Mouse (Mus musculus) layer of hippocampus, adult 18-20 months (tissue): ENCODE results near the gene Dip2a. TPM values are rescaled to one million over a fixed set of nuclear protein-coding genes. Genes with fewer than 3 reads are reported as not detected.

Experiments used
- DNase-seq, 2 experiments: peaks; one replicate each; pipeline ENCODE4 v3.0.0; 2022; ENCODE audit warnings: low spot score in 2 of 2
- long read RNA-seq: library from polyadenylated mRNA; stranded (forward); transcript quantifications from one replicate; pipeline ENCODE4 v2.0.0, GENCODE M21; 2021
- total RNA-seq, 2 experiments: library from RNA; stranded (reverse); gene quantifications; 2 replicates each; pipeline ENCODE4 v1.2.3; 2021

The Dip2a gene
- 10 to 100 TPM; 56.9 to 59.6 TPM for total RNA-seq
- long read RNA-seq, full-length matches to known transcripts: 1 of 13 reads
- long read RNA-seq, partial matches to known transcripts: 6 of 13 reads
- long read RNA-seq, other reads (novel, unspliced or antisense): 6 of 13 reads

DNA sequence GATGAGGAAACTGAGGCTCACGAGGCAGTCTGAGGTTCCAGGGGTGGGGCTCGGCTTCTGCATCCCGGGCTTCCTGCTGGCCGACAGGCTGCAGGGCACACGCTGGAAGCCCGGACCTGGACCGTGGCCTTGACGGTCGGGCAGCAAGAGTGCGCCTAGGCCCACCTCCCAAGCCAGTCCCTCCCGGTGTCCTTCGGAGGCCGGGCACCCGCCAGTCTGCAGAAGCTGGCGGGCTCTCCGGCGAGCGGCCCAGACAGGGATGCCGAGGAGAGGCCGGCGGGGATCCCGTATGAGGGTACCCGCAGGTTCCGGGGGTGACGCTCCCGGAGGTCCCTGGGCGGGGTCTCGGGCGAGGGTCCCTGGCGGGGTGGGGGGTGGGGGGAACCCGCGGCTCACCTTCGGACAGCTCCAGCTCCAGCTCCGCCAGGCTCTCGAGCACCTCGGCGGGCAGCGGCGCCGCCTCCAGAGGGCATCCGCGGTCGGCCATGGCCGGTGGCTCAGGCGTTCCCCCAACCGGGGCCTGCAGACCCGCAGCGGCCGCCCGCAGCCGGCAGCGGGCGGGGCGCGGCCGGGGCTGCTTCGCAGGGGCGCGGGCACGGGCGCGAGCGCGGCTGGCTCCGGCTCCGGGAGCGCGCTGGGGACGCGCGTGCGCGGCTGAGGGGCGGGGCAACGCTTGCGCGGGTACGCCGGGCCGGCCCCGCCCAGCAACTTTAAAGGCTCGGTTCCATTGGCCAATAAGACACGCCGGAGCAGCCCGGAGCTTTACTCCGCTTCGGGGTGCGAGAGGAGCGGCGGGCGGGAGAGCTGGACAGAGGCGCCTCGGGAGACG is at the start of gene Dip2a:
TSS of gene Dip2a (minus strand) at position 581 of the 829 bp plus-strand sequence.
- peak; percentile 90 to 97 for DNase-seq

DNA sequence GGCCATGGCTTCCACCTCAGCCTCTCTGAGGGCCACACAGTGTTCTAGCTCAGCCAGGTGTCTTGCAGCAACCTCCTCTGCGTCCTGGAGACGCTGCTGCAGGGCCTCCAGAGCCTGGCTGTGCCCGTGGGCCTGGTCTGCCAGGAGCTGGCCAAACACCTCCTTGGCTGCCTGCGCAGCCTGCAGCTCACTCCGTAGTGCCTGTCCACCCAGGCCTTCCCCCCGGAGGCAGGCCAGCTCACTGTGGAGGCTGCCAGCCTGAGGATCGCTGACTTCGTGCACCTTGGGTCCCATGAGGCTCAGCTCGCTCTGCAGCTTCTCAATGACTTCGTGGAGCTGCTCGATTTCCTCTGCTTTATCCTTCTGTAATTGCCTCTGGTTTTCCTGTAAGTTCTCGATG is 47.5 kb upstream of the Dip2a start:
- no peak for DNase-seq

DNA sequence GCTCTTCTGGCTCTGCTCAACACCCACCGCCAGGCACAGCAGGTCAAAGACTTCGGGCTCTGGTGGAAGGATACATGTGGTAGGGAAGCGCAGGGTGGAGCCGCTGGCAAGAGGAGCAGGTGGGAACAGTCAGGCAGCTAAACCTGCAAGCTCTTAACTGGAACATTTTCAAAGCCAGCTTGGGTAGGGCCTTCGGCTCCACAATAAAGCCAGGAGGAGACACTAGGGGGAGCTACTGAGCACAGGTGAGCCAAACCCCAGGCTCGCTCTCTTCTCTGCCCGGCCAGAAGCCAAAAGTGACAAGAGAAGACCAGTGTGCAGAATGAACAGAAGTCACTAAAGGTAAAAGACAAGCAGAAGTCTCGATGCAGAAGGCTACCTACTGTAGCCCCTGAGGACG is 46.7 kb upstream of the Dip2a start:
- peak in 1 of 2 experiments; percentile 26 for DNase-seq

GRCm38 (mm10) chr10:76391166-76391565 is 46.1 kb upstream of the Dip2a start:
- DNase-seq: no peak

DNA sequence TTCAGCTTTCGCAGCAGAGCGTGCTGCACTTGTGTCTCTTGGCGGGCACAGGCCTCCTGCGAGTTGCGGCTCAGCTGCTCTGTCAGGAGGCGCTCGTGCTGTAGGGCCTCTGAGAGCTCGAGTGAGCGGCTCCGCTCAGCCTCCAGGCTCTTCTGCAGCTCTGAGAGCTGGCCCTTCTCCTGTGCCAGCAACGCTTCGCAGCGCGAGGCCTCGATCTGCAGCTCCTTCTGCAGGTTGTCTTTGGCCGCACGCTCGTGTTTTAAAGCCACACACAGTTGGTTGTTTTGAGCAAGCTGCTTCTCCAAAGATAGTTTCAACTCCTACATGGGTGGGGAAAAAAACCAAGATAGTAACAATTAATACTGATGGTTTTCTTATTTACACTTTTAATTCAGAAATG is 29.9 kb upstream of the Dip2a start:
- no peak for DNase-seq

DNA sequence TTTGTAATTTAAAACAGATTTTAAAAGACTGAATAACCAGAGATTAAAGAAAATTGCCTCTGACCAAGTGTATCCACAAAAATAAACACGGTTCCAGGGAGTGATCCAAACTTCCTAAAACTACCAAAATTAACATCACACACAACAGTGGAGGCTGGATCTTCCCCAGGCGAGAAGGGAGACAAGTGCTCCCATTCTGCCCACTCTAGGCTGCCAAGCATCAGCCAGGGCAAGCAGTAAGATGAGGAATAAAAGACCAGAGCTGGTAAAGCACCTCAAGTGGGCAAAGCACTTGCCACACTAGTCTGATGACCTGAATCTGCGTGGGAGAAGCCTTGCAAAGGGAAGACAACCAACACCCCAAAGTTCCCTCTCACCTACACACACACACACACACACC is 26.6 kb upstream of the Dip2a start:
- DNase-seq: no peak

DNA sequence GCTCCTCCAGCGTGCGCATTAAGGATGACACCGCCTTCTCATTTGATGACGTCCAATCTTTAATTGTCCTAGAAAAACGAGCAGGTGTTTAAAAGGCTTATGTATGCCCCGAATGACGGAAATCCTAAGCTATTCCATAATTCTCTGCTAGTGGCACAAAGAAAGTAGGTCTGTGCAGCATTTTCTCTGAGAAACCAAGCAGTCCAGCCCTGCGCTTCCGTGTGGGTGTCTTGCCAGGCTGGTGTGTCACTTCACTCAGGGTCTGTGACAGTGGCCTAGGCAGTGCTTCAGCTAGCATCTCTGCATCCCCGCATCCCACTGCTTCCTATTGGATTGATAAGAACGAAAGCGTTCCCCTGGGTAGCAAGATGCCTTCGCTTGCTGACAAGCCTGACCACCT is 23.7 kb upstream of the Dip2a start:
- DNase-seq: peak in 1 of 2 experiments; percentile 20

- no peak for DNase-seq
These were observed 18.1 kb upstream of the Dip2a start for GRCm38 (mm10) chr10:76363233-76363632.

DNA sequence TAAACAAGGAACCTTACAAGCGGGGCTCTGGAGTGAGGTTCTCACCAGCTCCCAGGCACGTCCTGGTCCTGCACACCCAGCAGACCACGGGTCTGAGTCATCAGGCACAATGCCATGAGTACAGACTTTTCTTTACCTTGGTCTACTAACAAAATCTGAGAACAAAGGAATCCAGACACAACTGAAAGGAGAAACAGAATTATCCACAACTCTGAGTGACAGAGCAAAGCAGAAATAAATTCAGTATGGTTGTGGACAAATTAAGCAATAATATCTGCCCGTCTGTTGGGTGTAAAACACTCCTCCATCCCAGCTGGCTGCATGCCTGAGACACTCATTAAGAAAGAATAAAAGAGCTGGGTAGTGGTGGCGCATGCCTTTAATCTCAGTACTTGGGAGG is 13.4 kb upstream of the Dip2a start:
- peak; percentile 44 to 78 for DNase-seq

DNA sequence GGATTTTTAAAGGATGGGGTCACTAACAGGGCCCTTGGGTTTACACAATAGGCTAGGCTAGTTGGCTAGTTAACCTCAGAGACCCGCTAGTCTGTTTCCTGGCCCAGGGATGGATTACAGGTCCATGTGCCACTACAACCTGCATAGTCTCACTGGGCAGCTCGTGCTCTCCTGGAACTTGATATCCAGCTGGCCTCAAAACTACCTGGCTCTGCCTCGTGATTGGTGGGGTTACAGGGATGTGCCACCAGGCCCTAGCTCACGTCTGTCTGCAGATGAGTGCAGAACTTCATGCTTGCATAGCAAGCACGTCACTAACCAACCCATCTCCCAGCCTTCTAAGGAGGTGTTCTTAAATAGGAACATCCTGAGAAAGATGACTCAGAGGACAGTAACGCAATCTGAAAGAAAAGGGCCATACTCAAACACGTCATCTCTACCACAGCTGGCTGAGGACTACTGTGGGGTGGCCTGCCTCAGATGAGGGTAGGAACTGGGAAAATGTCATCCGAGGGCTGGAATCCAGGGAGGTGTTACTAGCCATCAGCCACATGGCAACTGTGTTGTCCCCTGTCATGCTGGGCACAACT is 12.3 kb upstream of the Dip2a start:
- no peak for DNase-seq

- no peak for DNase-seq
These were observed 9.9 kb upstream of the Dip2a start for GRCm38 (mm10) chr10:76354974-76355373.

- DNase-seq: no peak
These were observed 8.9 kb upstream of the Dip2a start for GRCm38 (mm10) chr10:76353986-76354385.

DNA sequence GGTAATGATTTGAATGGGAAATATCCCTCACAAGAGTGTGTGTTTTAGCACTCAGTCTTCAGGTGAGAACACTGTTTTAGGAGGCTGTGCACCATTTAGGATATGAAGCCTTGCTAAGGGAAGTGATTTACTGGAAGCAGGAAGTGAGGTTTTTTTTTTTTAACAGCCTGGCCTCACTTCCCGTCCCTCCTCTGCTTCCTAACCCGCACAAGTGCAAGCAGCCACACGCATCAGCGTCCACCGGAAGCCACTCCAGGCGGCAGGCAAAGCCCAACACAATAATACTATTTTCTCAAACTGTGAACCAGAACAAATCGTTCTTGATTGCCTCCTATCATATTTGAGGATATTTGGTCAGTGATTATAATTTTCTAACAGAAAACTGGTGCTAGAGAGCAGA is 6.9 kb upstream of the Dip2a start:
- DNase-seq: no peak

DNA sequence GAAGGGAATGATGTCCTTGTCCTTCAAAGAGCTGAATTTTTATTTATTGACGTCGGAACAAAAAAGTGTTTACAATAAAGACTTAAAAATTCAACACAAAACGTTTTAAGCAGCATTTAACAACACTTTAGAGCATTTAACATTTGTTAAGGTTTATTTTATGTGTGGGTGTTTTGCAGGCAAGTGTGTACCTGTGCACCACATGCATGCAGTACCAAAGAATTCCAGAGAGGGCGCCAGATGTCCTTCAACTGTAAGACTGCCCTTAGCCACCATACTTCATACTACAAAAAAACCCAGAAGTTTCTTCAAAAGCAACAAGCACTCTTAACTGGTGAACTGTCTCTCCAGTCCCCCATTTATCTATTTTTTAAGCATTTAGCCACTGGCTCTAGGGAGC is 1.5 kb upstream of the Dip2a start:
- DNase-seq: peak in 1 of 2 experiments; percentile 50

DNA sequence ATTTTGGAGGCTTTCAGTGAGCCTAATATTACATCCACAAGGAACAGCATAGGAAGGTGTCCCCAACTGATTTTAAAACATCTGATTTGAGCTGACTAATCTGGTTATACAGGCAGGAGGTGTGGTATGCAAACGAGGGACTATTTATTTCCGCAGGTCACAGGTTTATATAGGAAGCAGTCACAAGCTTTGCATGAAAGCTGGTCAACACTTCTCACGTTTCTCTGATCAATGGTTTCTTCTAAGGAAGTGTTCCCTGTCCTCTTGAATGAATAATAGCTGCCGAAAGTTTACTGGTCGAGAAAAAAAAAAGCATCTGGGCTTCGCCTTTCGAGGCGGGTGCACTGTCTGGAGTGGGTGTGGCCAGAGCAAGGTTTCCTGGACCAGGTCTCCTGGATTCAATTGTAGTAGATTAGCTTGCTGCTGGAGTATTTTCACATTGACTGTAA is 976 bp upstream of the Dip2a start:
- no peak for DNase-seq

DNA sequence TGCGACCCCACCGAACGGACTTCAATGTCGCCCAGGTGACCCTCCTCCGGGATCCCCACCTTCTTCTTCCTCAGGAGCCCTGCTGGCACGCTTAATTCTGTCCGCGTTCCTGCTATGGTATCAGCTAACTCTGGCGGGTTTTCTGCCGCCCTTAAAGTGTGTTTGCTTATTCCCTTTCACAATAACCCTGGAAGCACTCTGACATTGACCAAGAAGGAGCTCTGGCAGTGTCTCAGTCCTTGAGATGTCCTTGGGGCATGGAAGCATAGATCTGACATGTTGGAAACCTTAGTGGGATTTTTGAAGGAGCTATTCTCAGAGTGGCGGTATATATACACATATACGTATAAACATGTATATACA is 430 bp upstream of the Dip2a start:
- no peak for DNase-seq

DNA sequence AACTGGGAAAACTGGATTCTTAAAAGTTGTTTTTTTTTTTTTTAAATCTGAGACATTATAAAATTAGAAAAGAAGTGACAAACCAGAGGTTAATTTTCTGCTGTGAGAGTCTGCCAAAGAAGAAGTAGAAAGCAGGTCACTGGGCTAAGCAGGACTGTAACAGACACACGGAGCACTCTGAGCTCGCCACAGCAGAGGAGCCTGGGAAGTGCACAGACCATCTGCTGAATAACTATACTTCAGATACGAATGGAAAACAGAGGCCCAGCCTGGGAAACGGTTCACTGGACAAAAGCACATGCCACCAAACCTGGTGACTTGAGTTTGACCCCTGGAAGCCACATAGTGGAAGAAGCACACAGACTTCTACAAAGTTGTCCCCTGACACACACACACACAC is 10.7 kb downstream of the Dip2a start:
- DNase-seq: no peak

DNA sequence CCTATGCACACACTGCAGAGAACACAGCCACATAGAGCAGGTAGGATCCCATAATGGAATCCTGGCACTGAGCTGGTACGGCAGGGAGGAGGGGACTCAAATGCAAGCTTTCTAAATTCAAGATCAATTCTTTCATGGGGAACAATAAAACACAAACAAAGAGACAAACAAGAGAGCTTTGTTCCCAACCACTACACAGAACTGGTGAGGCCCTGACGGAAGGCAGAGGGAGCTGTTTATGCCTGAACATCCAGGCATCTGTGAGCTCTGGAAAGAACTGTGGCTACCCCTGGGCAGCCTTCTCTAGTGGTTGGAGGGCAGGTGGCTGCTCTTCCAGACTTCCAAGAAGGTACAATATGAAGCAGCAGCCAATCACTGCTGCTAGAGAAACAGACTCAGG is 13.1 kb downstream of the Dip2a start:
- peak in 1 of 2 experiments; percentile 31 for DNase-seq

DNA sequence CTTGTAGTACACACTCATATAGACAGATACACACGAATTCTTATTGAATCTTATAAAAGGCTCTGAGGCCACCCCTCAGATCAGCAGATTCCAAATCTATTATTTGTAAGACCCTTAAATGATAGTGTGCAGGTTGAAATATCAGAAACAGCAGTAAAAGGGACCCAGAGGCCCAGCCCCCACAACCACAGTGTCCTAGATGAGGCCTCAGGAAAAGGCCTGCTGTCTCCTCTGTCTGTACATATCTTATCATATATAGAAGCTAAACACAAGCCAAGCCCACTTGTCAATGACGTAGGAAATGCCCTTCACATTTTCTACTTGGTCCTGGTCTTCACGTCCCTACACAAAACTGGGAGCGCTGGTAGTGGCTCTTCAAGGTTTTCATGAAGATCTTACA is 16.0 kb downstream of the Dip2a start:
- DNase-seq: no peak

GRCm38 (mm10) chr10:76328574-76328973 is 16.5 kb downstream of the Dip2a start:
- DNase-seq: no peak

GRCm38 (mm10) chr10:76326304-76327006 is 18.6 kb downstream of the Dip2a start:
- peak in 1 of 2 experiments; percentile 42 for DNase-seq

DNA sequence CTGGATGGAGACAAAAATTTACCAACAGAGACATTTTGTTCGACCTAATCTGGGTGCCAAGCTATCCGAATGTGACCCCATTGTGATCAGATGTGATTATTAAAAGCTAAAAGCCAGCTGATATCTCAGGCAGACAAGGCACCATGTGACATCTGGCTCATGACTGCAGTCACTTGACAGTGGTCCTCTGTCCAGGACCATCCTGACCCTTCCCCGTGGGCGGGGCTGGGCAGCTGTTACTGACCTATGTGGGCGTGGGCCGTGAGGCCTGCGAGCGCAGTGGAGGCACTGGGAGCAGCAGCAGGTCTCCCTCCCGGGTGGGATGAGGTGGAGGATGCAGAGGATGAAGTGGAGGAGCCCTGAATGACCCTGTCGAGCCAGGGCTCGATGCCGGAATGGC is 27.5 kb downstream of the Dip2a start:
- peak in 1 of 2 experiments; percentile 61 for DNase-seq
